Mouse (Mus musculus) liver, embryonic 16.5 days (tissue): Measurements from ENCODE around the gene Dnajb8. TPM values are rescaled to one million over a fixed set of nuclear protein-coding genes. Genes with fewer than 3 reads are reported as not detected.

ENCODE experiments used
- ATAC-seq: fragments of 200-750 bp; cut with Nextera tagmentation; 2 replicates; pipeline ENCODE4 v1.8.0; 2017; ENCODE audit warnings: low read depth, mild to moderate bottlenecking, moderate number of reproducible peaks, moderate library complexity
- H3K27ac ChIP-seq: fragments of 300-500 bp; sonication (generic); 2 replicates; pipeline ENCODE4 v1.5.1; 2014; ENCODE audit warnings: mild to moderate bottlenecking, low read length
- H3K27me3 ChIP-seq: fragments of 300-500 bp; sonication (generic); 2 replicates; pipeline ENCODE4 v1.6.1; 2014; ENCODE audit warnings: low read depth, low read length, mixed read lengths; ENCODE audit not compliant: control insufficient read depth, insufficient read depth
- H3K36me3 ChIP-seq: fragments of 300-500 bp; sonication (generic); 2 replicates; pipeline ENCODE4 v1.6.1; 2014; ENCODE audit warnings: mild to moderate bottlenecking; ENCODE audit not compliant: control insufficient read depth, insufficient read depth
- H3K4me1 ChIP-seq: fragments of 300-500 bp; sonication (generic); 2 replicates; pipeline ENCODE4 v1.6.1; 2014; ENCODE audit warnings: low read depth, low read length, mixed read lengths; ENCODE audit not compliant: control insufficient read depth
- H3K4me2 ChIP-seq: fragments of 300-500 bp; sonication (generic); 2 replicates; pipeline ENCODE4 v1.6.1; 2014; ENCODE audit warnings: low read depth, low read length, mixed read lengths
- H3K4me3 ChIP-seq: fragments of 300-500 bp; sonication (generic); 2 replicates; pipeline ENCODE4 v1.5.1; 2014; ENCODE audit warnings: low read depth, mild to moderate bottlenecking, low read length
- H3K9ac ChIP-seq: fragments of 300-500 bp; sonication (generic); 2 replicates; pipeline ENCODE4 v1.6.1; 2014; ENCODE audit warnings: low read depth, low read length
- H3K9me3 ChIP-seq: fragments of 300-500 bp; sonication (generic); replicated peaks from 2 replicates; pipeline ENCODE4 v1.6.1; 2016; ENCODE audit warnings: low read length; ENCODE audit not compliant: control insufficient read depth
- WGBS: fragments of 180-500 bp; shearing (Covaris S2); extraction: QIAGEN DNeasy Blood & Tissue Kit; methylation state at CpG from one replicate; pipeline ENCODE4 v1.1.7; 2014; ENCODE audit not compliant: insufficient replicate concordance; 5-methylcytosine and 5-hydroxymethylcytosine counted together
- polyA plus RNA-seq: library from polyadenylated mRNA; unstranded; fragments of >200 nt; fragmentation: Nextera tagmentation; extraction: Ambion mirVana; gene quantifications from 2 replicates; pipeline ENCODE4 v1.2.1, GENCODE M21; 2015

Dnajb8 gene
- polyA plus RNA-seq, 1 experiment from 2014 or later, result not detected

DNA sequence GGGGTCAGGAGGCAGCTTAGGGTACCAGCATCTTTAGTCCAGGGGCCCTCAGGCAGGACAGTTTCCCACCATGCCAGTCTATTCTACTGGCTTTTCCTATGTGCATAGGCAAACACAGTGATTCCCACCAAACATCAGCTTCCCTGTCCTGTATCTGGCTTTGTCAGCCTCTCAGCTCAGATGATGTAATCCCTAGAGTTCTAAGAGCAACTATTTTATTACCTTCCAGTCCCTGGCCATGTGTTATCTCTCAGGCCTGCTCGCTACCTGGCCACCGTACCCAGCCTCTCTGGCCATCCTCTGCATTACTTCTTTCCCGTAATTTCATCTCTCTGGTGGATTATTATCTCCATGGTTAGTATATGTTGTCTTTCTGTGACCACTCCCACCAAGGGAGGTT is 38.6 kb downstream of the Dnajb8 start:
- Histone ChIP-seq H3K4me2 (no peak overlapping the region), H3K9me3 (no peaks in the 10 kb centered on the region), H3K9ac (no peak overlapping the region), H3K4me3 (no peak overlapping the region), H3K4me1 (peaks cover 13% of the 10 kb centered on the region), H3K27ac (no peak overlapping the region), H3K27me3 (no peaks in the 10 kb centered on the region), H3K36me3 (no peaks in the 10 kb centered on the region)
- no peak for ATAC-seq
- 57% methylated on average over 3 of the region's 3 CpGs for WGBS

DNA sequence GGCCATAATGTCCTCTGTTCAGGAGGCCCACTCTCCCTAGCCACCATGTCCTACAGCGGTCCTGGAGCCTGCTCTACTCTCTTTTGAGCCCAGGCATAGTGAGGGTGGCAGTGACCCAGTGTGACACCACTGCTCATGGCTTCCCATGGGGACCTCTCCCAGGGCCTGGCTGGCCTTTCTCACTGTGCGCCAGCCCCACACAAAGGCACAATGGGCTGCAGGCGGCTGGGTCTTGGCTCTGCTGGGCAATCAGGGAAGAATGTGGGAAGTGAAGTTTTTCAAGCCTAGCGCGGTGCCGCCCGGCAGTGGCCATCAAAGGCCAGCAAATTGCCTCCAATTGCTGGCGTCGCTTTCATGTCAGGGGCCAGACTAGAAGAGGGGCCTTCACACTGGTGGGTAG is 40.1 kb downstream of the Dnajb8 start:
- no peak for ATAC-seq
- no peak overlapping the region for H3K4me3 ChIP-seq
- WGBS, result 85% methylated on average over 9 of the region's 9 CpGs
- H3K4me2 ChIP-seq, result no peak overlapping the region
- no peaks in the 10 kb centered on the region for H3K27me3 ChIP-seq
- H3K4me1 ChIP-seq, result no peaks in the 10 kb centered on the region; the same call in 1 of the 2 replicates
- no peak overlapping the region for H3K27ac ChIP-seq
- H3K9me3 ChIP-seq, result no peaks in the 10 kb centered on the region
- H3K36me3 ChIP-seq, result no peaks in the 10 kb centered on the region
- no peak overlapping the region for H3K9ac ChIP-seq

DNA sequence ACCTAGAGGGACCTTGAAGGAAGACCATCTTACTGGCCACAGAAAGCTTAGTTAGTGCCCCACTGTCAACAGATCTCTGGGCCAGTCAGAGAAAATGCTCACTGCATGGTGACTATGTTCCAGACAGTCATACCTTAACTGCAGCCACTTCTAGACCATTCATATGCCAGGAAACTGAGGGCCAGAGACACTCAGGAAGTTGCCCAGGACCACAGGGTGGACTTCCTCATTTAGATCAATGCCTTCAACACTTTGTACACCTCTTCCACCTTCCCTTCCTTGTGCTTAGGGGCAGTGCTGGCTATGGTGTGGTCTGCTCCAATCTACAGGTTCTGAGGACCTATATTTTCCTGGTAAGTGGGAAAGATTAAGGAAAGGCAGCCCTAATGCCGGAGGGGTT is 43.3 kb downstream of the Dnajb8 start:
- Histone ChIP-seq H3K4me2 (no peak overlapping the region), H3K27ac (no peak overlapping the region; the same call in 1 of the 2 replicates), H3K4me3 (no peak overlapping the region), H3K9me3 (no peaks in the 10 kb centered on the region), H3K27me3 (no peaks in the 10 kb centered on the region), H3K36me3 (no peaks in the 10 kb centered on the region), H3K9ac (no peak overlapping the region), H3K4me1 (no peaks in the 10 kb centered on the region; the same call in 1 of the 2 replicates)
- ATAC-seq, result no peak
- WGBS, result 79% methylated on average over 1 of the region's 1 CpGs

DNA sequence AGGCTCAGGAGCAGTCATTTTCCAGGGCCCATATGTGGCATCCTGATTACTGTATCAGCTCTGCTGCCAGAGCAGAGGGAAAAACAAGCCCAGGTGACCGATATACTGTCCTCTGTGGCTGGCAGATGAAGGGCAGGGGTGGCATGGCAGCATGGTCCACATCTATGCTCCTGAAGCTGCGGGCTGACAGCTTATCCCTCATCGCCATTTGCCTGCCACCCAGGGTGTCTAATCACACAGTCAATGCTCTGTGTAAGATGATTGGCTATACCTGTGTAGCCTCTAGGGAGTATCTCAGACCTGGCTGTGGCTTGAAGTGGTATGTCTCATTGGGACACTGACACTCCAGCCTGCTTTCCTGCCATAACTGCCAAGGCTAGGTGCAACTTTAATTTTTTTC is 44.0 kb downstream of the Dnajb8 start:
- no peak overlapping the region for H3K4me3 ChIP-seq
- H3K9me3 ChIP-seq, result no peaks in the 10 kb centered on the region
- H3K9ac ChIP-seq, result no peak overlapping the region
- H3K4me1 ChIP-seq, result no peaks in the 10 kb centered on the region; the same call in 1 of the 2 replicates
- H3K27ac ChIP-seq, result no peak overlapping the region
- H3K36me3 ChIP-seq, result no peaks in the 10 kb centered on the region
- peak; percentile 68 for ATAC-seq
- no peaks in the 10 kb centered on the region for H3K27me3 ChIP-seq
- WGBS, result 37% methylated on average over 3 of the region's 3 CpGs
- no peak overlapping the region for H3K4me2 ChIP-seq

DNA sequence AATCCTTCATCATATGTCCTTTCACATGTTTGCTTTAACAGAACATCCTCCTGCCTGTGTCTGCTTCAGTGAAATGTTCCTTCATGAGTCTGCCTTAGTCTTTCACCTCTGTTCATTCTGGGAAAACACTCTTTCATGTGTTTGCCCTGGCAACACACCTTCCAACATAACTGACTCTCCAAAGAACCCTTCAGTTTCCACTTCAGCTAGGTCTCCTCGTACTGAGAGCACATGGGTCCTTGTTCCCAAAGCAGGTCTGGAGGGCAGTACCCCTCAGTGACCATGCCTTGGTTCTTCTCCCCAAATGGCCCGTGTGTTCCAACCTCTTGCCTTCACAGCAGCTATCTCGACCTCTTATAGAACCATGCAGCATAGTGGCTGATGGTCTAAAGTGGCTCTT is 45.0 kb downstream of the Dnajb8 start:
- H3K9me3 ChIP-seq, result no peaks in the 10 kb centered on the region
- H3K27ac ChIP-seq, result no peak overlapping the region
- 62% methylated on average over 3 of the region's 3 CpGs for WGBS

DNA sequence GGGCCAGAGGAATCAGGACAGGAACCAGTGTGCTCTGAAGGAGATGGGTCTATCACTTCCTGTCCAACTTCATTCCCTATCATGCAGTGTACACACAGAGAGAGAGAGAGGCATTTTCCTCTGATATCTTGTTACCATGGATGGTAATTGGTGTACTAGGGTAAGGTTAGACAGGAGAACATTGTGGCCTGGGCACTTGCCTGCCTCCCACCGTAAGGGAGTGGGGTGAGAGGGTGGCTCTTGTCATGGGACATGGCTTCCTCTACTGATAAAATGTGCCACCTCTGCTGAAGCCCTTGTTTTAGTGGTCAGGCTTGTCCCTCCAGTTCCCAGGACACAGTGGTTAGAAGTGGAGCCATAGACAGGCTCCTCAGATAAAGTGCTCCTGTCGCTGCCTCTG is 45.9 kb downstream of the Dnajb8 start:
- WGBS, result 41% methylated on average over 2 of the region's 2 CpGs
- Histone ChIP-seq H3K4me3 (no peak overlapping the region), H3K4me1 (no peaks in the 10 kb centered on the region), H3K4me2 (no peak overlapping the region), H3K9me3 (no peaks in the 10 kb centered on the region), H3K9ac (no peak overlapping the region), H3K27me3 (no peaks in the 10 kb centered on the region), H3K36me3 (no peaks in the 10 kb centered on the region), H3K27ac (no peak overlapping the region)
- no peak for ATAC-seq

More for the DNA sequence above, 45.0 kb downstream of the Dnajb8 start:
- H3K9ac ChIP-seq, result no peak overlapping the region
- no peaks in the 10 kb centered on the region for H3K27me3 ChIP-seq
- no peak overlapping the region for H3K4me3 ChIP-seq
- no peak for ATAC-seq
- H3K4me2 ChIP-seq, result no peak overlapping the region
- no peaks in the 10 kb centered on the region for H3K36me3 ChIP-seq
- no peaks in the 10 kb centered on the region for H3K4me1 ChIP-seq

DNA sequence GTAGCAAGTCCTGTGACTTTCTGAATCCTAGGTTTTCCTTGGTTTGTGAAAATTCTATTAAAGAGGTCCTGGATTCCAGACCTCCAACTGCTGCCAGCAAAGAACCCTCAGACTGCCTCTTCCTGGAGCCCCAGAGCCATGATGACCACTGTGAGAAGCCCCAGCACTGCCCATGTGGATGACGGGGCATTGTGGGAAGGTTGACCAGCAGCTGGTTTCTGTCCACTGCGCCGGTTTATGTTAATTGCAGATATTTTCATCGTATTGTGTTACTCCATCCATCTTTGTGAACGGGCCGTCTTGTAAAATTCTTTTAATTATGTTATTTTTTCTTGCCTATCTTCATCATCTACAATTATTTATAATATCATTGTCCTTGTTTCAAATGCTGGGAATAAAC is 52.6 kb downstream of the Dnajb8 start:
- ATAC-seq, result no peak
- Histone ChIP-seq H3K27me3 (no peaks in the 10 kb centered on the region), H3K9ac (no peak overlapping the region), H3K4me3 (no peak overlapping the region), H3K4me2 (no peak overlapping the region), H3K27ac (no peak overlapping the region), H3K9me3 (no peaks in the 10 kb centered on the region), H3K4me1 (no peaks in the 10 kb centered on the region), H3K36me3 (no peaks in the 10 kb centered on the region)
- WGBS, result 76% methylated on average over 6 of the region's 6 CpGs

DNA sequence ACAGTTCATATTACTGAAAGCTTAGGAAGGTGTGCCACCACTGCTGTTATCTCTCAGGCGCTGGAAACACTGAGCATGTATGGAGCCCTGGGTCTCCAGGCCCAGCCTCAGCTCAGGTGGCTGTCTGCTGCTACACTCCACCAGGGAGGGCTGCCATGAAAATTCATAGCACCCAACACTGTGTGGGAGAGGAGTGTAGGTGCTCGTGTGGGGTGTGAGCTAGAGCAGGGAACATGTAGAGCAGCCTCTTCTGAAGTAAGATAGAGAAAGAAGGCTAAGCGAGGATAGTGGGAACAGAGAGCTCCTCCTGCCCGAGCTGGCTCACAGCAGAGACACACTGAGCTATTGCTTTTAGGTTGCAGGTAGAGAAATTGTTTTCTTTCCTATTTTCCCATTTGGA is 54.2 kb downstream of the Dnajb8 start:
- H3K4me3 ChIP-seq, result no peak overlapping the region
- H3K36me3 ChIP-seq, result no peaks in the 10 kb centered on the region
- no peaks in the 10 kb centered on the region for H3K9me3 ChIP-seq
- no peaks in the 10 kb centered on the region for H3K4me1 ChIP-seq
- WGBS, result 64% methylated on average over 4 of the region's 4 CpGs
- H3K27ac ChIP-seq, result no peak overlapping the region
- no peak overlapping the region for H3K4me2 ChIP-seq
- no peaks in the 10 kb centered on the region for H3K27me3 ChIP-seq
- ATAC-seq, result no peak
- no peak overlapping the region for H3K9ac ChIP-seq

DNA sequence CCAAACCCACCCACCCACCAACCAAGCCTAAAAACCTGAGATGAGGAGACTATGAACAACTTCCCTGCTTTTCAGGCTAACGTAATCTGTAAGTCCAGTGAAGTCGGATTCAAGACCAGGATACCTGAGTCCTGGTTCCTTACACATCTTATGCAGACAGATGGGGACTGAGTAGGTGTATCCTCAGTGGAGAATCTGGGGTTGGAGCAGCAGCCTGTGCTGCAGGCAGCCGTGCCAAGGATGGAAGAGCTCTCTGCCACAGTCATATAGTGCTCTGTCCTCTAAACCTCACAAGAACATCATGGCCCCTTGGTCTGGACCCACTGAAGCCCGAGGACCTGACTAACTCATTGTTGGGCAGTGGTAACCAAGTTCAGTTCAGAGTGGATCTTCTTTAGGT is 55.2 kb downstream of the Dnajb8 start:
- 76% methylated on average over 4 of the region's 4 CpGs for WGBS
- H3K4me1 ChIP-seq, result no peaks in the 10 kb centered on the region
- no peak overlapping the region for H3K4me3 ChIP-seq
- no peak for ATAC-seq
- no peaks in the 10 kb centered on the region for H3K36me3 ChIP-seq
- H3K9me3 ChIP-seq, result no peaks in the 10 kb centered on the region
- H3K27ac ChIP-seq, result no peak overlapping the region
- H3K27me3 ChIP-seq, result no peaks in the 10 kb centered on the region
- H3K9ac ChIP-seq, result no peak overlapping the region
- H3K4me2 ChIP-seq, result no peak overlapping the region

DNA sequence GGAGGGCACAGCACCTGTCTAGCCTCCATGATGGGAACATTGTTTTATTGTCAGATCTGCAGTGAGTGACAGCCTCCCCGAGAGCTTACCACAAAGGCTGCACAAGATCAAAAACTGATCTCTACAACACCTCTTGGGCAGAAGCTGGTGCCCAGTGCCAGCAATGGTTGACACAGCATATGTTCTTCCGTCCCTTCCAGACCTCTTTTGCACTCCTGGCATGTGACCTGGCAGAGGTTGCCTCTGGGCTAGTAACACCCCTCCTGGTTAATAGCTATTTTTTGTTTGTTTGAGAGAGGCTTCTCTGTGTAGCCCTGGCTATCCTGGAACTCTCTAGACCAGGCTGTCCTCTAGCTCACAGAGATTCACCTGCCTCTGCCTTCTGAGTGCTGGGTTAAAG is 56.1 kb downstream of the Dnajb8 start:
- no peaks in the 10 kb centered on the region for H3K27me3 ChIP-seq
- no peak for ATAC-seq
- WGBS, result 75% methylated on average over 2 of the region's 2 CpGs
- no peaks in the 10 kb centered on the region for H3K4me1 ChIP-seq
- no peak overlapping the region for H3K9ac ChIP-seq
- no peak overlapping the region for H3K4me3 ChIP-seq
- no peak overlapping the region for H3K27ac ChIP-seq
- H3K36me3 ChIP-seq, result no peaks in the 10 kb centered on the region
- no peaks in the 10 kb centered on the region for H3K9me3 ChIP-seq
- H3K4me2 ChIP-seq, result no peak overlapping the region
